Mouse (Mus musculus): ENCODE measurements around the gene Galntl6. TPM values are rescaled to one million over a fixed set of nuclear protein-coding genes. Genes with fewer than 3 reads are reported as not detected.

Gene Galntl6
- total RNA-seq (2022): under 1 TPM in 3 of 4 experiments, not detected in 1; 0.23 to 0.78 (median 0.28) TPM

- no peak for DNase-seq
These were observed at the start of gene Galntl6 for GRCm38 (mm10) chr8:58912196-58912839. Galntl6 (minus strand) TSS chr8:58912640.

- no peak for DNase-seq
These were observed 44.8 kb upstream of the Galntl6 start for GRCm38 (mm10) chr8:58957195-58957739.

GRCm38 (mm10) chr8:58943773-58944172 is 31.3 kb upstream of the Galntl6 start:
- no peak for DNase-seq

DNA sequence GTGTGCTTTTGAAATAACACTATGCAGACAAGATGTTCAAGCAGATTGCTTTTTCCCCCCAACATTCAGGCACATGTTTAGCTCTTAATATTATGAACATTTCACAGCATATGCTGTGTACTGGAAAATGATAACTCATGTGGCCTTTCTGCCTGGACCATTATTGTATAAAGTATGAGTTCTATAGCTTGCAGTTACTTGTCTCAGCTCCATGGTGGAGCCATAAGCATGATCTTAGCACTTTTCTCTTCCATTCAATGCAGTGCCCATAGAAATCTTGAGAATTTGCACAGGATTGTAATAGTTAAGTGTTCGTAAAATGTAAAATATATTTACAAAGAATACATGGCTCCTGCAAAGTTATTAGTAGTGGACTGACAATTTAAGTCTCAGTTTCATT is 18.6 kb upstream of the Galntl6 start:
- DNase-seq: no peak

- no peak for DNase-seq
These were observed 2.7 kb upstream of the Galntl6 start for GRCm38 (mm10) chr8:58915142-58915541.

- DNase-seq: no peak
These were observed 1.2 kb upstream of the Galntl6 start for GRCm38 (mm10) chr8:58913640-58913968.

DNA sequence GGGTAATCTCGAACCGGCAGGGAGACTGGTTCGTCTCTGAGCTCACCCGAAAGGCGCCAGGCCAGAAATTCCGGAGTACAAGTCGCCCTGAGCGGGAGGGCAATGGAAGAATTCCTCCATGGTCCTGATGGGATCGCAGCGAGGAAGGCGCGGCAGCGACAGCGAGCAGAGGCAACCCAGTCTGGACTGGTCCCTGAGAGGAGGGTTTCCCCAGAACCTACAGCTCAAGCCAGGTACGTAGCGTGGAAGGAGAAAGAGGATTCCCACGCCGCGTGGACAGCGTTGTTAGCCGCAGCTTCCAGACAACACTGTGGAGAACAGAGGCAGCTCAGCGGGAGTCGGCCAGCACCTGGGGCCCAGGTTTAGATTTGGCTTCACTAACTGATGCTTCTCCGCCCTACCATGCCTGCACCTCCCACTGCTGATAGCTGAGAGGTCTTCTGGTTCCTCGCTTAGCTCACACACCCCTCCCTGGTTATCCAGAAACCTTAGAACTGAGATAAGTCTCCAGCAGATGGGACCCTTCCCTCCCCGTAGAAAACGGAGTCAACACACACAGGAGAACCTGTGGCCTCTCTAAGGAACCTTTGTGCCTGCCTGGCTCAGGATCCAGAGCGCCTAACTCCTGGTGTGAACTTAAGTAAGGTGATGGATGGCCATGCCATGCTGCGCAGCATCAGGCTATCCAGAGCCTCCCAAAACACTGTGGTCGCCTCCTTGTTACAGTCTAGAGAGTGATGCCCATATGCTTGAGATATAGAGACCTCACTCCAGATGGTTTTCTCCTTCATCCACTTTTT is 600 bp upstream of the Galntl6 start:
- no peak for DNase-seq

DNA sequence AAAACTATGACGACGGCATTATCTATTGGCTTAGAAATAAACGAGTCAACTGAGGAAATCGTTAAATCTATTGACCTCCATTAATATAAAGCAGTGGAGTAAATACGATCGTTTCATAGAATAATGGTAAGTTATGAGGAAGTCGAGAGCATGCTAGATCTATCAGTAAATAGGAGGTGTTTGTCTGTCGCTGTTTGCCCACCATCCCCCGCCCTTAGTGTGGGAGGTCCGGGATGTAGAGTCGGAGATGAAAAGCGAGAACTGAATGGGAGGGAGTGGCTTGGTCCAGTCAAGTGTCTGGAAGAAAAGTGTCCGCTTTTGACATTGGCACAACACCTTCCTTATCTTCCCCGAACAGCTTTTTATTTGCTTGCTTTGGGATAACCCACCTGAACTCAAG is 763 bp downstream of the Galntl6 start, which contains the start of gene BC030500:
TSS of gene BC030500 (plus strand) at position 79 of the 400 bp plus-strand sequence.
- no peak for DNase-seq

- DNase-seq: no peak
These were observed 8.0 kb downstream of the Galntl6 start for GRCm38 (mm10) chr8:58904465-58904864.

- DNase-seq: no peak
These were observed 16.5 kb downstream of the Galntl6 start for GRCm38 (mm10) chr8:58895960-58896359.

GRCm38 (mm10) chr8:58890591-58890990 is 21.8 kb downstream of the Galntl6 start:
- no peak for DNase-seq

GRCm38 (mm10) chr8:58886405-58886804 is 26.0 kb downstream of the Galntl6 start:
- no peak for DNase-seq

DNA sequence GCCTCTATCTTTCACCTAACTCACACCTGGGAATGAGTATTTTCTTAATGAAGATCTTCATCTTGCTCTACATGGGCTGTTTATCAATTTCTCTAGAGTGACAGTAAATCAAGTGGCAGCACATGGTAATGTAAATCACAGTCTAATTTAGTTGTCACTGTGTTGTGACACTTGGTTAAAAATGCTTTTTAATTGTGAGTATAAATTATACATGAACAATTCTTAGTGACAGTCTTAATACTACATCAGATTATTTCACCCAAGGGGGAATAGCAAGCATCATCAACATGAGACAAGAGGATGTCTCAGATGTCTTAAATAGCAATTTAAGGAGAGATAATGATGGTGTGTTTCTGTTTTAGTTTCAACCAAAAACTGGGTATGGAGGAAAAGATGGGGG is 88.1 kb downstream of the Galntl6 start:
- DNase-seq: no peak

DNA sequence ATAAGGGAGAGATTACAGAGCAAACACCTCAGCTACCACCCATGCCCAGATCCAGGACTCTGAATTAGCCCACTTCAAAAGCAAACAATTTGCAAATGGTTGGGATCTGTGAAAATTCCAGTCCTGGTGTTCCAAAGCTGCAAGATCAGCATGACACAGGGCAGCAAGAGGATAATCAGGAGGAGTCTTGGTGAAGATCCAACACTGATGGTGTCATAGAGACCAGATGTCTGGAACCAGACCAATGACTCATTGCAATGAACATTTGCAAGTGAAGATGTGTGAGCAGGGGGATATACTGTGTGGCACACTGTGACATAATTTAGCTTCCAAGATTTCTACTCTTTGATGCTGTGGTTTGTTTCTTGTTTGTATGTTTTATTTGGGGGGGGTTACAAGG is 107.2 kb downstream of the Galntl6 start:
- DNase-seq: no peak

GRCm38 (mm10) chr8:58801847-58802246 is 110.6 kb downstream of the Galntl6 start:
- no peak for DNase-seq

- DNase-seq: no peak
These were observed 158.7 kb downstream of the Galntl6 start for GRCm38 (mm10) chr8:58753769-58754168.

DNA sequence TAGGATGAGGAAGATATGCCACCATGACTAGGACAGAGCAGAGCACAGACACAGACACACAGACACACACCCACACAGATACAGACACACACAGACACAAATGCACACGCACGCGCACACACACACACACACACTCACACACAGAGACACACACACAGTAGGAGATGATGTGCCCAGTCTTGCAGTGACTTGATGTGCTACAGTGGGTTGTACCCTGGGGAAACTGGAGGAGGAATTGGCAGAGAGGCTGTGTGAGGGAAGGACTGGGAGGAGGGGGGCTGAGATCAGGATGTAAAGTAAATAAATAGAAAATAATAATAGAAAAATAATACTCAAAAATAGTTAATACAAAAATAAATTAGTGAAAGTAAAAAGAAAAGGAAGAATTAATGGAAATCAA is 174.5 kb downstream of the Galntl6 start:
- DNase-seq: no peak

- DNase-seq: no peak
These were observed 220.7 kb downstream of the Galntl6 start for GRCm38 (mm10) chr8:58691761-58692160.

DNA sequence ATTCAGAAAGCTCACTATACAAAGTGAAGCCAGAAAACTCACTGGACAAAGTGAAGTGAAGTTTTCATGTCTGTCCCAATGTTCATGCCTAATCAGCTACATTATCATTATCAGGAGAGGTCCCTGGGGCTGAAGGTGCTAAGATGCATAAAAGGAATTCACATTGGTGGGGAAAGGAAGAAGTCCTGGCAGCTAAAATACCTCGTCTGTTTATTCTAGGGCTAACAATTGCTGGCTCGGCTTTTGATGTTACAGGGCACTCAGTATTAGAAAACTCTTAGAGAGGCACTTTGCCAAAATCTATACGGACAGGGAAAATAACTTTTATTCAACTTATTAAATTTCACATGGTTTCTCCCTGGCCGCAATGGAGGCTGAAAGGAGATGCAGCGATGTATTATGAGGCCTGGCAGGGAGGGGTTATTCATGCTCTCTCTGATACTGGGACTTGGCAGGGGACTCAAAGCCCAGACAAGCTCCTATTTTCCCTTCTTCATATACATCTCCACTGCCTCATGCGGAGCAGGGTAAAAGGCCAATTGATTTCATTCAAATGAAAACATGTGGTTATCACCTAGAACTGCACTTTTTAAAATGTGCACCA is 234.5 kb downstream of the Galntl6 start:
- no peak for DNase-seq

DNA sequence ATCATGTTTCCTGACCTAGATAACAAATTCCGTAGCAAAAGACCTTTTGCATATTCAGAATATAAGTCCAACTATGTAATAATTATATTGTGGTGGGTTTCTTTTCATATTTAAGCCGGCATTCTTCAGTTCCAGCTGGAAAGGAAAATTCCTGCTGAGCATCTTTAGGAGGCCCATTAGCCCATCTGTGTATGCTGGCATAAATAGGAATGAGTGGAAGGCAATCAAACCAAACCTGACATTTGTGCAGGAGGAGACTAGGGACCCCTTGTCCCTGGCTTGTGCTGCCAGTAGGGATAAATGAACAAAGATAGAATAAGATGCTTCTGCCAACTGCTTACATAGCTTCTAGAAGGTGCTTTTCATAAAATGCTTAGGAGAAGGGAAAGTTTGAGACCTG is 243.4 kb downstream of the Galntl6 start:
- no peak for DNase-seq

DNA sequence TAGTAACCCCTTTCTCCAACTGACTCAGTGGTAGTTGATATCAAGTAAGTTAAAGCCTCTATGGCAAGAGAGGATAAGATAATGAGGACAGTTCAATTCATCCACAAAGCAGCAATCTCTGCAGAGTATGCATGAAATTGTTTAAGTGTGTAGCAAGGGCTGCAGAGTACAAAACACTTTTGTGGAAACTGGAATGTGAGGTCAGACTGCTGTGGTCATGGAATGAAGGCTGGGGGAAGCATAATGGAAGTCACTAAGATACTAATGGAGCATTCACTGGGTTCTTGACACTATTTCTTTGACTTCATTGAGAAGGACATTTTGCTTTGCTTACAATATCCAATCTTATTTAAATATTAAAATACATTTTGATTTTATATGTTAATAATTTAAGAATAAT is 252.4 kb downstream of the Galntl6 start:
- DNase-seq: no peak

- DNase-seq: no peak
These were observed 256.8 kb downstream of the Galntl6 start for GRCm38 (mm10) chr8:58655631-58656030.

DNA sequence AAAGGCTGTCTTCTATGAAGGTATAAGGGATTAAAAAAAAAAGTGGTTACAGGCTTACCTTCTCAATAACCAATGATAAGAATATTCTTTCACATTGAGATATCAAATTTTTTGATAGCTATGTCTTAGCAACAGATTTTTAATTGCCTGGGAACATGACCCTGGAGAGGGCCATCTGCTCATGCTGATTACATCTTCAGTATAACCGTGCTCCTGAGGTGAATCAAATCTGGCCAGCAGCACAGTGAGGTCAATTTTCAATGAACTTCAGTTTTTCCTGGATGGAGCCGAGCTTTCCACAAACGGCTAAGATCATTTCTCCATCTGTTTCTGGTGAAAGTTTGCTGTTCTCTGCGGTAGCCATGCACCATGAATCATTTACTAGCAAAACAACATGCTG is 306.0 kb downstream of the Galntl6 start:
- no peak for DNase-seq
